Mouse (Mus musculus) C2C12 (cell line): ENCODE results near the gene Nsdhl. TPM values are rescaled to one million over a fixed set of nuclear protein-coding genes. Genes with fewer than 3 reads are reported as not detected.
A peak's percentile ranks its signal among the peaks of the same experiment; 100 is the strongest.

Experiments used
- H3K27me3 ChIP-seq: one replicate; pipeline ENCODE4 v1.6.1; 2011; ENCODE audit not compliant: control insufficient read depth, insufficient read depth, insufficient read length
- H3K36me3 ChIP-seq: one replicate; pipeline ENCODE4 v1.6.1; 2011; ENCODE audit not compliant: control insufficient read depth, insufficient read depth
- H3K4me3 ChIP-seq: one replicate; pipeline ENCODE4 v1.5.1; 2011; ENCODE audit warnings: mild to moderate bottlenecking, control low read depth; ENCODE audit not compliant: poor library complexity, insufficient read depth, severe bottlenecking
- H3K79me2 ChIP-seq: one replicate; pipeline ENCODE4 v1.6.1; 2011; ENCODE audit not compliant: control insufficient read depth, insufficient read depth
- H3K79me3 ChIP-seq: one replicate; pipeline ENCODE4 v1.6.1; 2011; ENCODE audit warnings: low read depth, control low read depth
- H3ac ChIP-seq: one replicate; pipeline ENCODE3; 2011; ENCODE audit warnings: low read depth; ENCODE audit not compliant: control insufficient read depth, insufficient read length
- CEBPB ChIP-seq: IDR thresholded peaks from one replicate; pipeline ENCODE4 v1.6.1; 2011; ENCODE audit warnings: low read depth, mild to moderate bottlenecking, control low read depth, moderate library complexity
- CTCF ChIP-seq: IDR thresholded peaks from one replicate; pipeline ENCODE4 v1.5.1; 2011; ENCODE audit not compliant: control insufficient read depth, insufficient read depth, insufficient read length
- FOSL1 ChIP-seq: IDR thresholded peaks from one replicate; pipeline ENCODE4 v1.8.0; 2011; ENCODE audit warnings: mild to moderate bottlenecking, low read length; ENCODE audit not compliant: poor library complexity, insufficient read depth, severe bottlenecking
- MAX ChIP-seq: IDR thresholded peaks from one replicate; pipeline ENCODE4 v1.6.1; 2011; ENCODE audit warnings: mild to moderate bottlenecking, control low read depth
- MYOD1 ChIP-seq: IDR thresholded peaks from one replicate; pipeline ENCODE4 v1.6.1; 2011; ENCODE audit warnings: low read depth; ENCODE audit not compliant: control insufficient read depth, insufficient read length
- MYOG ChIP-seq: IDR thresholded peaks from one replicate; pipeline ENCODE4 v1.6.1; 2011; ENCODE audit not compliant: control insufficient read depth, insufficient read length; ENCODE audit errors: extremely low read depth
- USF1 ChIP-seq: IDR thresholded peaks from one replicate; pipeline ENCODE4 v1.6.1; 2011; ENCODE audit warnings: low read depth, mild to moderate bottlenecking, control low read depth, moderate library complexity
- polyA plus RNA-seq: library from polyadenylated mRNA; unstranded; fragments of >200 nt; fragmentation: generic; extraction: Trizol; gene quantifications from one replicate; pipeline ENCODE4 v1.2.1, GENCODE M21; 2012; ENCODE audit warnings: missing spikeins

Gene Nsdhl
- polyA plus RNA-seq, 1 experiment = 41.1 TPM

DNA sequence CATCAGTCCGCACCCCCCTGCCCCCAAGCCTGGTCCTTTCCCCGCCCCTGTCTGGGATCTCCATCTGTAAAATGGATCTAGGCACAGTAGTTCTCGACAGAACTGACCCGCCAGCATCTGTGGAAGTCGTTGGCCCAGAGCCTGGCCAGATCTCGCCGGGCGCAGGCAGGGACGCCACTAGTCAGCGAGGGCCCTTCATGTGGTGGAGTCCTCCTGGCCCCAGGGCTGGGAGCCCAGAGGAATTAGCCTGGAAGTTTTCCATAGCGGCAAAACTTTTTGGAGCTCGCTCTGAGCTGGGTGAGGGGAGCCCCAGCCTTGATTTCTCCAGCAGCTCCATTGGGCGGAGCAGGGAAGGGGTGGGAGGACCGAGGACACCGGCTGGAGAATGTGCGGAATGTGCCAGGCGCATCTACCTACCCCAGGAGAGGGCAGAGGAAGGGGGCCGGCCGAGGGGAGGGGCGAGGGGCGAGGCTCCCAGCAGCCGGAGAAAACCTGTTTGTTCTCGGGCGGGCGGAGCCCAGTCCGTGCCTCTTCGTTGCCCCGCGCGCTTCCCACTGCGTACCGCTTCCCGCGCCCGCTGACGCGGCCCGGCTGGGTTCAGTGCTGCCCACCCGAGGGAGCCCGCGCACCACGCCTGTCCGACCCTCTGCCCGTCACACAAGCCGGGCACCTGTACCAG is 68.6 kb downstream of the Nsdhl start, which contains the start of gene Zfp185:
Gene Zfp185 (plus strand): TSS at position 499 of the 679 bp plus-strand sequence.
- TF ChIP-seq CTCF (no peak), USF1 (no peak), FOSL1 (no peak), MYOD1 (no peak), MAX (no peak), CEBPB (no peak), MYOG (no peak)
- H3K4me3 ChIP-seq = no peak within 1 kb of the TSS
- H3K79me3 ChIP-seq = no peaks in the 10 kb centered on the region
- H3K79me2 ChIP-seq = no peaks in the 10 kb centered on the region
- no peaks in the 10 kb centered on the region for H3K36me3 ChIP-seq
- H3K27me3 ChIP-seq = peaks cover 18% of the 10 kb centered on the region
- peak within 1 kb of the TSS; percentile 23 for H3ac ChIP-seq

DNA sequence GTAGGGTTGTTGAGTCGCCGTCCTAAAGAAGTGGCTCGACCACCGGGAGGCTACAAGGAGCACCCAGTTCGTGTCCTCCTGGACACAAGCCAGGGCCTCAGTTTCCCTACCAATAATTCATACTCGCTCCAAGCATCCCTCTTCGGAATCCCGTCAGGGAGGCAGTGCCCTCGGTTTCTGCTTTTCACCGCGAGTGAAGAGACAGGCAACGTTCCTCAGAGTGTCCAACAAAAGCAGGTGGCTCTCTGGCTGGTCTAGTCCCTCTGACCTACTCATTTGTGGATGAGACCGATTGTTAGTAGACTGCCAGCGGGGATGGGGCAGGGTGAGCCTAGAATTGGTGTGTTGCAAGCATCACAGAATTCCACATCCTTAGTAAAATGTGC is 69.2 kb downstream of the Nsdhl start:
- TF ChIP-seq USF1 (no peak), CTCF (no peak), MAX (no peak), MYOG (no peak), CEBPB (no peak), MYOD1 (no peak), FOSL1 (no peak)
- no peaks in the 10 kb centered on the region for H3K36me3 ChIP-seq

DNA sequence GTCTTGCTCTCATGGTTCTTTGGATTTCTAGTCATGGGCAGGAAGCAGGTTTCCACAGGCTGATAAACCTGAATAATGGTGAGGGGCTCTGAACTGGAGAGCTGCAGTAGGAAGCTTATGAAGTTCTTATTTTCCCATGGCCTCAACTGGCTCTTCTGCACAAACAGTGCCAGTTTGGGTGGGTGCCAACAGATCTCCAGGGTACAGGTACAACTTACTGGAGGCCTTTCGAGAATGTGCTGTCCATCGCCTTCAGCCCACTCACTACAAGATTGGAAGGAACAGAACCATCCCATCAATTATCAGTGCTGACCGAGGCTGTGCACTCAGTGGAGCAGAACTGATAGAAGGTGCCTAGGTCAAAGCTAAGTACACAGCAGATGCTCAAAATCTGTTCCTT is 70.1 kb downstream of the Nsdhl start:
- TF ChIP-seq MAX = no peak
- TF ChIP-seq CTCF = no peak
- TF ChIP-seq CEBPB = no peak
- TF ChIP-seq FOSL1 = no peak
- TF ChIP-seq USF1 = no peak
- no peak for TF ChIP-seq MYOG
- no peak for TF ChIP-seq MYOD1
- no peaks in the 10 kb centered on the region for H3K36me3 ChIP-seq
- H3K79me3 ChIP-seq = no peaks in the 10 kb centered on the region
- H3K4me3 ChIP-seq = no peak overlapping the region
- no peak overlapping the region for H3ac ChIP-seq
- peaks cover 17% of the 10 kb centered on the region for H3K27me3 ChIP-seq
- no peaks in the 10 kb centered on the region for H3K79me2 ChIP-seq

More for the DNA sequence above, 69.2 kb downstream of the Nsdhl start:
- Histone ChIP-seq H3K79me3 (no peaks in the 10 kb centered on the region), H3K27me3 (peaks cover 18% of the 10 kb centered on the region), H3K79me2 (no peaks in the 10 kb centered on the region), H3ac (peak overlapping the region; percentile 23), H3K4me3 (no peak overlapping the region)

DNA sequence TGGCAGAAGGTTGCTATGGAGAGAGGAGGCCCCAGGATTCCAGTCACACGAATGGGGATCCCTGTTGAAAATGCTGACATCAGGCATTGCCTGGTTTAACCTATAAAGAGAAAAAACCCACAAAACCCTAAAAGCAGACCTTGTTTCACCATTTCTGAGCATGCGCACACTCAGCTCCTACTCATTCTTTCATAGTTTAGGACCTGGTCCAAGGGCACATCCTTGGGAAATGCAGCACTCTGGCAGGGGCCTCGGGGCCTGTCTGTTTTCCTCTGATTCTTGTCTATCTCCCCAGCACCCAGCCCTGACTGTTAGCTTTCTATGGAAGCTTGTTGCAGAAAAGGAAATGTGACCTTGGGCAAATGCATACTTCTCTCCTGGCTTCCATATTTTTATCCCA is 72.2 kb downstream of the Nsdhl start:
- H3K36me3 ChIP-seq = no peaks in the 10 kb centered on the region
- no peaks in the 10 kb centered on the region for H3K79me3 ChIP-seq
- peaks cover 7% of the 10 kb centered on the region for H3K27me3 ChIP-seq
- no peak overlapping the region for H3ac ChIP-seq
- H3K79me2 ChIP-seq = no peaks in the 10 kb centered on the region
- TF ChIP-seq CEBPB = no peak
- no peak for TF ChIP-seq CTCF
- no peak for TF ChIP-seq FOSL1
- no peak for TF ChIP-seq MYOD1
- TF ChIP-seq MYOG = no peak
- TF ChIP-seq MAX = no peak
- TF ChIP-seq USF1 = no peak
- no peak overlapping the region for H3K4me3 ChIP-seq

DNA sequence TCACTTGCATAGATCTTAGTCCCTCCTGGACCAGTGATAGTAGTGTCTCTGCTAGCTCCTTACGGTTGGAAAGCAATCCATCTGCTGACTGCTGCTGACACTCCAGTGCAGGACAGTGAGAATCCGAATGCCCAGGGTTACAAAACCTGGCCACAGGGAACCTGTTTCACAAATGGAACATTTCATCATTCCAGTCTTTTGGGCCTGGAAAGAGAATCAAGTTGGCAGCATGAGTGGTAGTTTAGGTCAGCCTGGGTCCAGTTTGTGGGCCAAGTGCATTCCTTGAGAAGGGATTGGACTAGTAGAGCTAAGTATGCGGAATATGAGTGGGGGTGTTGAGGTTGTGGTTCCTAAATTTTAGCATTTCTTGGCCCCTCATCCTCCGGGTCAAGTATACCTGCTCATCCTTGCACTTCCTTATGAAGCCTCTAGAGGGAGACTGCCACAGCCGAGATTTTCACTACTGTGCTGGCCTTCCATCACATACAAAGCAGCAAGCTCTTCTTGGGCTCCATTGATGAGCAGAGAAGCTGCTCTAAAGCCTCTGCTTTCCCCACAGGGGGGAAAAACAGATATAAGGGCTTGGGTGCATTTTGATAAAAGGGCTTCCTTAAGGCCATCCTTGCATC is 74.0 kb downstream of the Nsdhl start:
- no peaks in the 10 kb centered on the region for H3K36me3 ChIP-seq
- H3K27me3 ChIP-seq = peaks cover 8% of the 10 kb centered on the region
- TF ChIP-seq CEBPB = no peak
- TF ChIP-seq USF1 = no peak
- TF ChIP-seq MYOD1 = no peak
- no peak for TF ChIP-seq MYOG
- no peak for TF ChIP-seq MAX
- TF ChIP-seq FOSL1 = no peak
- TF ChIP-seq CTCF = no peak
- H3K79me3 ChIP-seq = no peaks in the 10 kb centered on the region
- H3K4me3 ChIP-seq = no peak overlapping the region
- H3ac ChIP-seq = no peak overlapping the region
- no peaks in the 10 kb centered on the region for H3K79me2 ChIP-seq
